Mouse (Mus musculus) embryonic fibroblast, embryonic 13.5 days (primary cell): ENCODE data around the gene Nsmf.

Experiments
- CTCF ChIP-seq: IDR thresholded peaks from 2 replicates; pipeline ENCODE4 v1.5.1; 2011; ENCODE audit warnings: mild to moderate bottlenecking, control low read depth, low read length, moderate library complexity, borderline replicate concordance; ENCODE audit not compliant: insufficient read depth
- POLR2A ChIP-seq: IDR thresholded peaks from 2 replicates; pipeline ENCODE4 v1.6.1; 2011; ENCODE audit warnings: low read depth, mild to moderate bottlenecking, control low read depth, low read length, moderate library complexity

GRCm38 (mm10) chr2:25088636-25089035 lies 34.5 kb downstream of the Nsmf start:
- TF ChIP-seq CTCF: no peak
- no peak for TF ChIP-seq POLR2A
